Mouse (Mus musculus): ENCODE measurements around the gene Iqcj. TPM values are rescaled to one million over a fixed set of nuclear protein-coding genes. Genes with fewer than 3 reads are reported as not detected.

Gene Iqcj
- total RNA-seq, 2 experiments from 2014 or later, result 2.7 to 3.2 TPM

- peak in 1 of 2 experiments; percentile 67 for DNase-seq (ENCODE audit: low spot score in 2 of 2)
Measured at GRCm38 (mm10) chr3:68071395-68072386, 179.7 kb downstream of the Iqcj start.

DNA sequence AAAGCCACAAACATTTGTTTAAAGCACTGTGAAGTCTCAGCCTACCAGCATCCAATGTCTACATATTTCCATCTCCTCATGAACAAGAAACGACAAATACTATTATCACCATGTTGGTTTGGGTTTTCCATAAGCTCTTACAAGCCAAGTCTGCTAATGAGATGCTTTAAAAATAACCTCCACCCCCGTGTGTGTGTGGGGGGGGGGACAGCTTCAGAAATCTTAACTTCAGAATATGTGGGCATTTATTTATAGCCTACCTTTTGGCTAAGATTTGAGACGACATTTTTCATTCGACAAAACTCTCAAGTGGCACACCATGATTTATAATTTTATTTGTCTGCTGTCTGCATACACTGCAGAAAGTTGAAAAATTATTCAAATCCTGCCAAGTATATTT is 185.4 kb downstream of the Iqcj start:
- DNase-seq (ENCODE audit: low spot score in 2 of 2), result no peak

GRCm38 (mm10) chr3:68085024-68085423 is 193.0 kb downstream of the Iqcj start:
- DNase-seq (ENCODE audit: low spot score in 2 of 2), result no peak

GRCm38 (mm10) chr3:68092108-68092507 is 200.1 kb downstream of the Iqcj start:
- DNase-seq (ENCODE audit: low spot score in 2 of 2), result no peak

DNA sequence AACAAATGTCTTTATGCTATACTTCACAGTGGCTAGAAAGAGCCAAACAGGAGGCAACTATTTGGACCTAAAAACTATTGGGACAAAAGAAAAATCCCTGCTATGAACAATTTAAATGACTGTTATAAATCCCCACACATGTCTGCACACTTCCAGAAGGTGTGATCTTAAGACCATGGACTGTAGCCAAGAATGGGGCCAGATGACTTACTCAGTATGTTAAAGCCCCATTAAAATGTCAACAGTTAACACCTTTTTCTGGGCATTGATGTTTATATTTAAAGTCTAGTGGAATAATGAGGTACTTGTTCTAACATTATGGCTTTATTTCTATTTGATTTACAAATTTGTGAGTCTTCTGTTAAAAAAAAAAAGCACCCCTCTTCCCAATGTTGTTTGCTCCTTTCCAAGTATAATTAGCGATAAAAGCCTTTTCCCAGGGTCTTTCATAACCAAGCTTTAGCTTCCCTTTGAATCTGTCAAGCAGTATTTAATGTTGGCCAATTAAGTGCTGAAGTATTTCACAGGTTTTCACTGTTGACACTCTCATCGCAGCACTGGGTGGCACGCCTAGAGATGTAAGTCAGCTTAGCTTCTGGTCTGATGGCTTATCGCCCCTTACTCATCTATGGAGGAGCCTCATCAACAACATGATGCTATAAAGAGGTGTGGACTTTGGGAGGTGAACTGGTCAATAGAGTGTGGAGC is 204.9 kb downstream of the Iqcj start:
- DNase-seq (ENCODE audit: low spot score in 2 of 2), result no peak

DNA sequence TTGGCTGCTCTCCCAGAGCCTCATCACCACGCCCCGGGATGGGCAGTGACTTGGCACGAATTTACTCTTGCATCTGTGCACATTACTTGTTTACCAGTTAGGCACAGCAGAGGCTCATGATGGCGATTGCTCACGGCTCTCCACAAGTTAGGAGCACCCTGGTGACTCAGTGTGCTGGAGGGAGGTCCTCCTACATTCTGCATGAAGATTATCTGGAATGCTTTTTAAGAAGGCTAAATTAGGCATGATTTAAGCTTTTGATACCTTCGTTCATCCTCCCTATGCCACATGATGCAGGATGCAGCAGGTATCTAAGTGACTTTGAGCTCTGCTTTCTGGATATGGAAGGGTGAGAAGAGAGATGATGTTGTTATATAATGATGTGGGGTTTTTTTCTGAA is 207.5 kb downstream of the Iqcj start:
- DNase-seq (ENCODE audit: low spot score in 2 of 2), result peak in 1 of 2 experiments; percentile 11

GRCm38 (mm10) chr3:68101343-68101742 is 209.3 kb downstream of the Iqcj start:
- DNase-seq (ENCODE audit: low spot score in 2 of 2), result peak; percentile 45 to 79

- no peak for DNase-seq (ENCODE audit: low spot score in 2 of 2)
Measured at GRCm38 (mm10) chr3:68105081-68105685, 213.2 kb downstream of the Iqcj start.

Other genes with a start within 250 kb of the Iqcj start
- gene Iqschfp, start within 50 bp of the Iqcj start, total RNA-seq (2021), result 10 to 100 TPM; 12.3 to 13.2 TPM
- gene Schip1, start 172.6 kb downstream of the Iqcj start, total RNA-seq (2021), result 100 to 1,000 TPM; 284 to 288 TPM

Data from layer of hippocampus, adult 18-20 months (tissue).